In the genomic region with DNA sequence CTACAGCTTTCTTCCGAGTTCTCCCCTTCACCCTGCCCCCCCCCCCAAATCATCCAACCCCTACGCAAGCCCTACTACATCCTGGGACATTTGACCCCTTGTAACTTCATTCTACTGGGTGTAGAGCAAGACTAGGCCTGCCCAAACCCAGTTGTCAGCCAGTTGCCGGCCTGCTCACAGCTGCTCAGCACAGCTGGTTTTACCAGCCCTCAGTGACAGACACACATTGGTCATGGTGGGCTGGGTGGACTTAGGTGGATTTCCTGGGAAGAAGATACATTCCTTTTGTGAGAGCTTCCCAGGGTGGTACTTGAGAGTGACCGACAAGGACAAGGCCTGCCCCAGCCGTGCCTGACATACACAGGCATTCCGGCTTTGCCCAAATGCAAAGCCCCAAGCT, we compare ENCODE assay signal across 16 mouse cellular contexts. TPM values are rescaled to one million over a fixed set of nuclear protein-coding genes. Genes with fewer than 3 reads are reported as not detected.
DNase-seq lines count a peak whose midpoint lies in the region; ATAC-seq and TF ChIP-seq lines count a peak whose summit lies in the region.
"Had no signal": no experiment of that assay in that cellular context is flagged by ENCODE, and none has a peak within 500 bp of the region (broad histone marks: within the 10 kb centered on the region; RNA-seq: fewer than 3 reads in every experiment).

No protein-coding gene starts in this region.

- TF ChIP-seq CTCF in lung, adult 2 months (IDR thresholded peaks at IDR 0.05; ENCODE audit: insufficient read depth, low read length): no peak

- DNase-seq in heart, adult 18-20 months: no peak
- DNase-seq in lung, adult 2 months: no peak
- no peak for DNase-seq in limb, embryonic 14.5 days (ENCODE audit: low spot score)
- DNase-seq in left cerebral cortex, postnatal 10 days (ENCODE audit: extremely low spot score in 1 of 2, low spot score in 2 of 2): no peak
- DNase-seq: adrenal gland, adult 8-10 months; cerebellum, adult 9-11 months; embryo, embryonic 11 days; left cerebral cortex, postnatal 4 days had no signal

- intact Hi-C loops in left cerebral cortex, postnatal 10 days (cut with DNase I): no loop called here

- H3K4me3 ChIP-seq in heart, embryonic 12.5 days: no peak overlapping the region
- no peak overlapping the region for H3K4me3 ChIP-seq in lung, embryonic 15.5 days
- no peak overlapping the region for H3K4me3 ChIP-seq in lung, adult 2 months (replicated peaks; ENCODE audit: extremely low read depth, low read depth, low read length)
- no peak overlapping the region for H3K4me3 ChIP-seq in heart, embryonic 16.5 days (ENCODE audit: low read length)
- H3K4me3 ChIP-seq in limb, embryonic 14.5 days (replicated peaks; ENCODE audit: low read length): no peak overlapping the region

- 69% methylated on average over 6 of the region's 6 CpGs for WGBS in heart, embryonic 12.5 days
- WGBS in lung, embryonic 15.5 days: 76% methylated on average over 6 of the region's 6 CpGs
- WGBS in lung, adult 2 months: 87% methylated on average over 6 of the region's 6 CpGs
- WGBS in heart, embryonic 16.5 days: 73% methylated on average over 6 of the region's 6 CpGs
- WGBS in limb, embryonic 14.5 days: 76% methylated on average over 6 of the region's 6 CpGs

- H3K4me1 ChIP-seq in heart, embryonic 12.5 days (replicated peaks): peaks cover 84% of the 10 kb centered on the region
- H3K4me1 ChIP-seq in lung, embryonic 15.5 days: peaks cover 46% of the 10 kb centered on the region
- H3K4me1 ChIP-seq in lung, adult 2 months (ENCODE audit: control insufficient read depth, insufficient read depth, low read length): no peaks in the 10 kb centered on the region
- peaks cover 58% of the 10 kb centered on the region for H3K4me1 ChIP-seq in heart, embryonic 16.5 days (ENCODE audit: control insufficient read depth, insufficient read depth, low read length)
- H3K4me1 ChIP-seq in limb, embryonic 14.5 days (ENCODE audit: control insufficient read depth, insufficient read depth, low read length): peaks cover 31% of the 10 kb centered on the region

- H3K4me2 ChIP-seq in heart, embryonic 12.5 days: no peak overlapping the region
- no peak overlapping the region for H3K4me2 ChIP-seq in lung, embryonic 15.5 days
- no peak overlapping the region for H3K4me2 ChIP-seq in heart, embryonic 16.5 days (ENCODE audit: low read depth, low read length)
- no peak overlapping the region for H3K4me2 ChIP-seq in limb, embryonic 14.5 days (replicated peaks; ENCODE audit: low read depth, low read length, severe bottlenecking)

- no peak for ATAC-seq in heart, embryonic 12.5 days (ENCODE audit: insufficient number of reproducible peaks, low FRiP score)
- no peak for ATAC-seq in lung, embryonic 15.5 days (ENCODE audit: borderline replicate concordance, extremely low read depth, low FRiP score, low TSS enrichment)
- no peak for ATAC-seq in heart, embryonic 16.5 days (replicated peaks; ENCODE audit: extremely low read depth, insufficient read depth, low FRiP score)
- ATAC-seq in limb, embryonic 14.5 days (ENCODE audit: low FRiP score, low read depth): peak; percentile 76

- no peaks in the 10 kb centered on the region for H3K27me3 ChIP-seq in heart, embryonic 12.5 days (replicated peaks)
- no peaks in the 10 kb centered on the region for H3K27me3 ChIP-seq in lung, embryonic 15.5 days
- H3K27me3 ChIP-seq in heart, embryonic 16.5 days (ENCODE audit: control insufficient read depth, insufficient read depth, low read length): no peaks in the 10 kb centered on the region
- H3K27me3 ChIP-seq in limb, embryonic 14.5 days (ENCODE audit: control insufficient read depth, insufficient read depth, low read length): no peaks in the 10 kb centered on the region

- peak overlapping the region; percentile 94 for H3K27ac ChIP-seq in heart, embryonic 12.5 days (ENCODE audit: poor library complexity, severe bottlenecking)
- H3K27ac ChIP-seq in lung, embryonic 15.5 days: peak overlapping the region; percentile 85
- peak overlapping the region; percentile 94 for H3K27ac ChIP-seq in heart, embryonic 16.5 days (ENCODE audit: low read length)
- no peak overlapping the region for H3K27ac ChIP-seq in limb, embryonic 14.5 days (replicated peaks; ENCODE audit: low read depth, low read length)

- 0 out of 2 replicates have a peak overlapping the region, but pooled peaks have one; percentile 10 for H3K9ac ChIP-seq in heart, embryonic 12.5 days
- H3K9ac ChIP-seq in lung, embryonic 15.5 days: no peak overlapping the region
- H3K9ac ChIP-seq in heart, embryonic 16.5 days (ENCODE audit: low read length): 0 out of 2 replicates have a peak overlapping the region, but pooled peaks have one; percentile 28
- H3K9ac ChIP-seq in limb, embryonic 14.5 days (ENCODE audit: low read depth, low read length, severe bottlenecking): no peak overlapping the region

- H3K36me3 ChIP-seq in heart, embryonic 12.5 days: no peaks in the 10 kb centered on the region
- no peaks in the 10 kb centered on the region for H3K36me3 ChIP-seq in lung, embryonic 15.5 days
- no peaks in the 10 kb centered on the region for H3K36me3 ChIP-seq in heart, embryonic 16.5 days (ENCODE audit: control insufficient read depth, insufficient read depth)
- no peaks in the 10 kb centered on the region for H3K36me3 ChIP-seq in limb, embryonic 14.5 days (ENCODE audit: control insufficient read depth, insufficient read depth, low read length)
- H3K36me3 ChIP-seq: G1E had no signal

- no peak for TF ChIP-seq POLR2A in lung, adult 2 months (IDR thresholded peaks at IDR 0.05; ENCODE audit: borderline replicate concordance, extremely low read depth, low read depth, low read length)
- no peak for TF ChIP-seq POLR2A in limb, embryonic 14.5 days (IDR thresholded peaks at IDR 0.05; ENCODE audit: borderline replicate concordance, extremely low read depth, insufficient read depth, insufficient read length)

- H3K9me3 ChIP-seq in heart, embryonic 12.5 days (replicated peaks): no peaks in the 10 kb centered on the region
- H3K9me3 ChIP-seq in lung, embryonic 15.5 days: no peaks in the 10 kb centered on the region
- H3K9me3 ChIP-seq in heart, embryonic 16.5 days (replicated peaks; ENCODE audit: control insufficient read depth, low read length): no peaks in the 10 kb centered on the region
- no peaks in the 10 kb centered on the region for H3K9me3 ChIP-seq in limb, embryonic 14.5 days (ENCODE audit: control insufficient read depth, low read length)
- H3K9me3 ChIP-seq: G1E had no signal

RNA-seq across cellular contexts. Expression of a gene that starts 10.2 kb away (rescaled TPM):
- 1.1 and 1.9 TPM in 2 replicates for polyA plus RNA-seq in heart, embryonic 12.5 days (2016; fragmentation: Nextera tagmentation; extraction: Ambion mirVana)
- not detected for total RNA-seq in heart, adult 18-20 months (2021)
- polyA plus RNA-seq in lung, embryonic 15.5 days (2015; fragmentation: Nextera tagmentation; extraction: Ambion mirVana): 0.18 TPM in 1 of 2 replicates, not detected in the other
- not detected in 2 replicates for polyA plus RNA-seq in lung, adult 2 months (2012; rRNA removed)
- polyA plus RNA-seq in heart, embryonic 16.5 days (2015; fragmentation: Nextera tagmentation; extraction: Ambion mirVana): 0.55 and 0.59 TPM in 2 replicates
- 0.81 and 0.87 TPM in 2 replicates for polyA plus RNA-seq in limb, embryonic 14.5 days (2012; rRNA removed)
- polyA plus RNA-seq in limb, embryonic 14.5 days (2014; fragmentation: Nextera tagmentation; extraction: Ambion mirVana): 0.57 and 0.99 TPM in 2 replicates
- not detected for total RNA-seq in left cerebral cortex, postnatal 10 days (2021)
- total RNA-seq: adrenal gland, adult 8-10 months; G1E; layer of hippocampus, postnatal 14 days; left cerebral cortex, postnatal 4 days; megakaryocyte, adult 5-6 weeks; neutrophil, adult 5-6 weeks had no signal
- polyA plus RNA-seq: frontal cortex, adult 2 months; G1E had no signal

RNA-seq across cellular contexts. Expression of a gene that starts 18.0 kb away (rescaled TPM):
- polyA plus RNA-seq in heart, embryonic 12.5 days (2016; fragmentation: Nextera tagmentation; extraction: Ambion mirVana): 1.8 and 2.0 TPM in 2 replicates
- total RNA-seq in heart, adult 18-20 months (2021): not detected
- 3.5 and 6.5 TPM in 2 replicates for polyA plus RNA-seq in lung, embryonic 15.5 days (2015; fragmentation: Nextera tagmentation; extraction: Ambion mirVana)
- 0.39 and 4.3 TPM in 2 replicates for polyA plus RNA-seq in lung, adult 2 months (2012; rRNA removed)
- polyA plus RNA-seq in heart, embryonic 16.5 days (2015; fragmentation: Nextera tagmentation; extraction: Ambion mirVana): 6.5 and 7.2 TPM in 2 replicates
- 1.4 and 2.8 TPM in 2 replicates for polyA plus RNA-seq in limb, embryonic 14.5 days (2012; rRNA removed)
- 1.1 and 1.3 TPM in 2 replicates for polyA plus RNA-seq in limb, embryonic 14.5 days (2014; fragmentation: Nextera tagmentation; extraction: Ambion mirVana)
- not detected for total RNA-seq in left cerebral cortex, postnatal 10 days (2021)
- total RNA-seq: adrenal gland, adult 8-10 months; G1E; layer of hippocampus, postnatal 14 days; left cerebral cortex, postnatal 4 days; megakaryocyte, adult 5-6 weeks; neutrophil, adult 5-6 weeks had no signal
- polyA plus RNA-seq: frontal cortex, adult 2 months; G1E had no signal

RNA-seq across cellular contexts. Expression of a gene that starts 52.8 kb away (rescaled TPM):
- 2.9 and 3.1 TPM in 2 replicates for polyA plus RNA-seq in heart, embryonic 12.5 days (2016; fragmentation: Nextera tagmentation; extraction: Ambion mirVana)
- not detected for total RNA-seq in heart, adult 18-20 months (2021)
- polyA plus RNA-seq in lung, embryonic 15.5 days (2015; fragmentation: Nextera tagmentation; extraction: Ambion mirVana): 0.13 and 0.15 TPM in 2 replicates
- polyA plus RNA-seq in lung, adult 2 months (2012; rRNA removed): 4.6 TPM in 1 of 2 replicates, not detected in the other
- 1.3 and 1.7 TPM in 2 replicates for polyA plus RNA-seq in heart, embryonic 16.5 days (2015; fragmentation: Nextera tagmentation; extraction: Ambion mirVana)
- polyA plus RNA-seq in limb, embryonic 14.5 days (2012; rRNA removed): 4.4 and 5.4 TPM in 2 replicates
- polyA plus RNA-seq in limb, embryonic 14.5 days (2014; fragmentation: Nextera tagmentation; extraction: Ambion mirVana): 1.9 and 2.1 TPM in 2 replicates
- total RNA-seq in left cerebral cortex, postnatal 10 days (2021): under 1 TPM; 0.15 to 0.16 TPM
- total RNA-seq: layer of hippocampus, postnatal 14 days; megakaryocyte, adult 5-6 weeks; neutrophil, adult 5-6 weeks had no signal
- polyA plus RNA-seq: G1E had no signal

Comparison
In these comparisons a context has a peak if more than half of its experiments do, and no peak if none do; other contexts are left out.
1. H3K9ac ChIP-seq: peak in heart, embryonic 12.5 days (single experiment) and heart, embryonic 16.5 days (single experiment); none in lung, embryonic 15.5 days (single experiment) and limb, embryonic 14.5 days (single experiment).